Mouse (Mus musculus) G1E (cell line): ENCODE measurements around the gene Prelp.

Source experiments
- CTCF ChIP-seq: IDR thresholded peaks from 2 replicates; pipeline ENCODE4 v1.5.1; 2012; ENCODE audit warnings: low read depth, low read length, inconsistent platforms, mixed read lengths
- GATA1 ChIP-seq: IDR thresholded peaks from 2 replicates; pipeline ENCODE4 v1.6.1; 2012; ENCODE audit warnings: borderline replicate concordance, low read length, inconsistent platforms, mixed read lengths
- GATA2 ChIP-seq: IDR thresholded peaks from 2 replicates; pipeline ENCODE4 v1.6.1; 2012; ENCODE audit warnings: low read depth, low read length, inconsistent platforms, borderline replicate concordance
- POLR2AphosphoS5 ChIP-seq: IDR thresholded peaks from 2 replicates; pipeline ENCODE4 v1.6.1; 2012; ENCODE audit warnings: low read depth, low read length, inconsistent platforms; ENCODE audit not compliant: insufficient replicate concordance
- TAL1 ChIP-seq: conservative IDR thresholded peaks from 2 replicates; pipeline ENCODE4 v1.6.1; 2012; ENCODE audit warnings: low read depth, low read length, inconsistent platforms, mixed read lengths

- TF ChIP-seq CTCF, result peak; percentile 100
- no peak for TF ChIP-seq GATA1
- no peak for TF ChIP-seq GATA2
- no peak for TF ChIP-seq TAL1
- no peak for TF ChIP-seq POLR2AphosphoS5
These were observed 9.8 kb downstream of the Prelp start for GRCm38 (mm10) chr1:133911456-133911855.
